Mouse (Mus musculus) small intestine, adult 2 months (tissue): ENCODE measurements around the gene Rgl2.

Experiments used
- CTCF ChIP-seq: fragments of 200-500 bp; IDR thresholded peaks from 2 replicates; pipeline ENCODE4 v1.5.1; 2012; ENCODE audit warnings: low read depth, mild to moderate bottlenecking, control low read depth, inconsistent platforms, low read length, moderate library complexity, mixed read lengths; ENCODE audit not compliant: insufficient replicate concordance, insufficient read length; ENCODE audit errors: extremely low read depth
- POLR2A ChIP-seq: fragments of 200-500 bp; IDR thresholded peaks from 2 replicates; pipeline ENCODE4 v1.6.1; 2012; ENCODE audit warnings: low read depth, mild to moderate bottlenecking, control low read depth, inconsistent platforms, low read length, moderate library complexity

- TF ChIP-seq POLR2A (no peak; the same call in 1 of the 2 replicates), CTCF (no peak)
Observed at GRCm38 (mm10) chr17:33948905-33949537, 19.7 kb downstream of the Rgl2 start.
